Mouse (Mus musculus) brain, embryonic 14.5 days (tissue): ENCODE results near the gene Btrc.

Experiments used
- CTCF ChIP-seq: fragments of 200-500 bp; IDR thresholded peaks from 2 replicates; pipeline ENCODE4 v1.5.1; 2012; ENCODE audit warnings: inconsistent platforms, mild to moderate bottlenecking, moderate library complexity, borderline replicate concordance; ENCODE audit not compliant: insufficient read depth, insufficient read length; ENCODE audit errors: extremely low read depth
- POLR2A ChIP-seq: fragments of 200-500 bp; IDR thresholded peaks from 2 replicates; pipeline ENCODE4 v1.6.1; 2012; ENCODE audit warnings: mild to moderate bottlenecking, inconsistent platforms, borderline replicate concordance; ENCODE audit not compliant: poor library complexity, insufficient read depth, insufficient read length, severe bottlenecking; ENCODE audit errors: extremely low read depth

DNA sequence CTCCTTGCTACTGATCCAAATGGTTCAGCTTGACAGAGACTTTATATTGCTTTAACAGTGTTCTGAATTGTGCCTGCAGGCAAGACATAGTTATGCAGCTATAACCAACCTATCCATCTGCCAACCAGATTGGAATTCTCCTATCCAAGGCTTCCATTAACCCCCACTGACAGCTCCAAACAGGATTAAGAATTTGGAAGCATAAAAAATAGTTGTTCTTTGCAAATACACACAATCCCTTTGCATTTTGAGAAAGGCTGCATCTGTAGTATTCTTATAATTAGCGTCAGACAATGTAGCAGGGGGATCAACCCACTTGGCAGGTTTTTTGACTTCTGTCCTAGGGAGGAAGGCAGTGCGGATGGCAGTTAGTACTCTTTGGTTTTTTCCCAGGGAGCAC lies 83.7 kb downstream of the Btrc start:
- TF ChIP-seq CTCF (no peak), POLR2A (no peak)
